Mouse (Mus musculus) forebrain, embryonic 13.5 days (tissue): ENCODE data around the gene Pnpt1. TPM values are rescaled to one million over a fixed set of nuclear protein-coding genes. Genes with fewer than 3 reads are reported as not detected.

Experiments
- ATAC-seq: fragments of 200-750 bp; cut with Nextera tagmentation; 2 replicates; pipeline ENCODE4 v1.8.0; 2017
- H3K27ac ChIP-seq: fragments of 300-500 bp; sonication (generic); 2 replicates; pipeline ENCODE4 v1.5.1; 2015; ENCODE audit warnings: inconsistent platforms, mild to moderate bottlenecking, moderate library complexity
- H3K27me3 ChIP-seq: fragments of 300-500 bp; sonication (generic); 2 replicates; pipeline ENCODE4 v1.6.1; 2015; ENCODE audit warnings: mild to moderate bottlenecking, inconsistent platforms
- H3K36me3 ChIP-seq: fragments of 300-500 bp; sonication (generic); 2 replicates; pipeline ENCODE4 v1.6.1; 2015; ENCODE audit warnings: mild to moderate bottlenecking, inconsistent platforms; ENCODE audit not compliant: poor library complexity, severe bottlenecking
- H3K4me1 ChIP-seq: fragments of 300-500 bp; sonication (generic); 2 replicates; pipeline ENCODE4 v1.6.1; 2015; ENCODE audit warnings: inconsistent platforms
- H3K4me2 ChIP-seq: fragments of 300-500 bp; sonication (generic); 2 replicates; pipeline ENCODE4 v1.6.1; 2015; ENCODE audit warnings: inconsistent platforms, mild to moderate bottlenecking, moderate library complexity
- H3K4me3 ChIP-seq: fragments of 300-500 bp; sonication (generic); 2 replicates; pipeline ENCODE4 v1.5.1; 2015; ENCODE audit warnings: mild to moderate bottlenecking, inconsistent platforms
- H3K9ac ChIP-seq: fragments of 300-500 bp; sonication (generic); 2 replicates; pipeline ENCODE4 v1.6.1; 2015; ENCODE audit warnings: mild to moderate bottlenecking, inconsistent platforms
- H3K9me3 ChIP-seq: fragments of 300-500 bp; sonication (generic); replicated peaks from 2 replicates; pipeline ENCODE4 v1.6.1; 2016; ENCODE audit warnings: inconsistent platforms
- WGBS: fragments of 180-500 bp; shearing (Covaris S2); methylation state at CpG from one replicate; pipeline ENCODE4 v1.1.7; 2015; 5-methylcytosine and 5-hydroxymethylcytosine counted together
- polyA plus RNA-seq: library from polyadenylated mRNA; unstranded; fragments of >200 nt; fragmentation: Nextera tagmentation; extraction: Ambion mirVana; gene quantifications from 2 replicates; pipeline ENCODE4 v1.2.1, GENCODE M21; 2015

Gene Pnpt1
- polyA plus RNA-seq, result 30.4 and 31.5 TPM in 2 replicates

DNA sequence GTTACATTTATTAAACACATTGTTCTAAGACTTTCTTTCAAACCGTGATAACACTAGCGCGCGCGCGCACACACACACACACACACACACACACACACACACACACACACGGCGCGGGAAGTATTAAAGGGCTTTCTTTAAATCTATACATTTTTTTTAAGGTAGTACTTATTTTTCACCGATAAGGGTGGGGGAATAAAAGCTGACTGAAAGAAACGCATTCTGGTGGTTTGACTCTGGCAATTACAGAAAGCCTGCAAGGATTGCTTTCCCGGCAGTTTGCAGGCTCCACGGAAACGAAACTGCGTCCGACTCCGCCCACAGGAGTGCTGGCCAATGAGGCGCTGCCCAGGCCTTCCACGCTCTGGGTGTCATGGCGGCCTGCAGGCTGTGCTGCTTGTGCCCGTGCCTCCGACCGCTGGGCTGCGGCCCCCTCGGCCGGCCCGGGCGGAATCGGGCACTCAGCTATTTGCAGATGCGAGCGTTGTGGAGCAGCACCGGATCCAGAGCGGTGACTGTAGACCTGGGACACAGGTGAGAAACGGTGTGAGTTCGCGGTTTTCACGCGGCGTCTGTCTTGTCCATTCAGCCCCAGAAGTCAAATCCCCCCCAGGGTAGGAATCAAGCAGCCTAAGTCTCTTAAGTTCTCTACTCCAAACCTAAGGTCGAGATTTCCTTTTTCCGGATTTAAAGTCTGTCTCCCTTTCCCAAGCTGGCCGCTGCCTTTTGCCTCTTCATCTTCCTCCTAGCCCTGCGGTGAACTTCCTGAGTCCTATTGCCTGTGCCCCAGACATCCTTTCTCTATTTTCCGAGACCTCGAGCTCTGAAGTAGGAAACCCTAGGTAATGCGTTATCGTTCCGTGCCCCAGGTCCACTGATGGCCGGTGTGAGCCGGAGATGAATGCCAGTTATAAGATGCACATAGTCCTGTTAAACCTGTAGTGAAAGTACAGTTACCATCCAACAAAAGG, at the start of gene Pnpt1:
TSS of gene Pnpt1 (plus strand) at position 360 of the 971 bp plus-strand sequence.
- Histone ChIP-seq H3K4me3 (peak within 1 kb of the TSS; percentile 73), H3K36me3 (peaks cover 14% of the 10 kb centered on the region), H3K9me3 (no peaks in the 10 kb centered on the region), H3K4me1 (peaks cover 8% of the 10 kb centered on the region), H3K9ac (peak within 1 kb of the TSS; percentile 83), H3K27me3 (no peaks in the 10 kb centered on the region), H3K4me2 (peak within 1 kb of the TSS; percentile 76), H3K27ac (no peak within 1 kb of the TSS)
- 4% methylated on average over 50 of the region's 50 CpGs for WGBS
- peak; percentile 100 for ATAC-seq

GRCm38 (mm10) chr11:29092403-29092802, 38.1 kb upstream of the Pnpt1 start:
- Histone ChIP-seq H3K4me2 (no peak overlapping the region), H3K9ac (no peak overlapping the region), H3K4me1 (no peaks in the 10 kb centered on the region), H3K27me3 (no peaks in the 10 kb centered on the region), H3K4me3 (no peak overlapping the region), H3K9me3 (no peaks in the 10 kb centered on the region), H3K27ac (no peak overlapping the region), H3K36me3 (no peaks in the 10 kb centered on the region)
- 78% methylated on average over 2 of the region's 2 CpGs for WGBS
- ATAC-seq, result no peak

DNA sequence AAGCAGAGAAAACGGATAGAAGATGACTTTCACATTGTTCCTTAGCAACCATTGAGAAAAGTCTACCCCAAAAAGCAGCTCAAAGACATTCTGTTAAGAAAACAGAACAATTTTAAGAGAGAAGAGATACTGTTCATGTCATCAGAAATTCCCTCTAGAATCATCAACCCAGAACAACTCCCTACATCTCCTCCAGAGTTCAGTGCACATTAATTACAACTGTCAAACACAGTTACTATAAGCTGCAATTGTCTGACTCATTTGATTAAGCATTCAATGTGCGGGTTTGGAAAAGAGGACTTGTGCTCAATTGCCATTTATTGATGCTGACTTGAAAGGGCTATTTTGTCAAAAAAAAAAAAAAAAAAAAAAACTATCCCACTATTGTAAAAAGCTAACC, 31.6 kb upstream of the Pnpt1 start:
- no peak overlapping the region for H3K4me3 ChIP-seq
- no peak overlapping the region for H3K4me2 ChIP-seq
- H3K4me1 ChIP-seq, result no peaks in the 10 kb centered on the region
- no peaks in the 10 kb centered on the region for H3K9me3 ChIP-seq
- H3K27me3 ChIP-seq, result no peaks in the 10 kb centered on the region
- no peak overlapping the region for H3K9ac ChIP-seq
- ATAC-seq, result no peak
- H3K27ac ChIP-seq, result no peak overlapping the region
- 53% methylated on average over 2 of the region's 2 CpGs for WGBS
- no peaks in the 10 kb centered on the region for H3K36me3 ChIP-seq

DNA sequence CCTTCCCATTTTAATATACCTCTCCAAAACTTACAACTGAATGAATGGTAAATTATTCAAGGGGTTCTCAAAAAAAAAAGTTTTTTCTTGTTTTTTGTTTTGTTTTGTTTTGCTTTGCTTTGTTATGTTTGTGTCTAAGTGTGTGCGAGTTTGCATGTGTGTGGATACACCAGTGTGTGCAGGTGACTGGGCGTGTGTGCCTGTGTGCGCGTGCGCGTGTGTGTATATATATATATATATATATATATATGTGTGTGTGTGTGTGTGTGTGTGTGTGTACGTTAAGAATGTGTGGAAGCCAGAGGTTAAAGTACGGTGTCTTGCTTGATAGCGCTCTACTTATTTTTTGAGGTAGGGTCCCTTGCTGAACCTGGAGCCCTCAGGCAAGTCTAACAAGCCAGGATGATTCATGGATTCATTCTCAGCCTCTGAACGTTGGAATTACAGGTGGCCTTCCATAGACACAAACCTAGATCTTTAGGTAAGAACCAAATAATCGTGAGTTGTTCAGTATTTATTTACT, 621 bp upstream of the Pnpt1 start:
- peak overlapping the region; percentile 73 for H3K4me3 ChIP-seq
- H3K4me2 ChIP-seq, result peak overlapping the region; percentile 76
- 57% methylated on average over 11 of the region's 11 CpGs for WGBS
- no peak overlapping the region for H3K27ac ChIP-seq
- peaks cover 12% of the 10 kb centered on the region for H3K36me3 ChIP-seq
- H3K9ac ChIP-seq, result peak overlapping the region; percentile 83; the same call in 1 of the 2 replicates
- no peaks in the 10 kb centered on the region for H3K27me3 ChIP-seq
- H3K4me1 ChIP-seq, result peaks cover 8% of the 10 kb centered on the region
- no peaks in the 10 kb centered on the region for H3K9me3 ChIP-seq
- peak; percentile 69 for ATAC-seq

DNA sequence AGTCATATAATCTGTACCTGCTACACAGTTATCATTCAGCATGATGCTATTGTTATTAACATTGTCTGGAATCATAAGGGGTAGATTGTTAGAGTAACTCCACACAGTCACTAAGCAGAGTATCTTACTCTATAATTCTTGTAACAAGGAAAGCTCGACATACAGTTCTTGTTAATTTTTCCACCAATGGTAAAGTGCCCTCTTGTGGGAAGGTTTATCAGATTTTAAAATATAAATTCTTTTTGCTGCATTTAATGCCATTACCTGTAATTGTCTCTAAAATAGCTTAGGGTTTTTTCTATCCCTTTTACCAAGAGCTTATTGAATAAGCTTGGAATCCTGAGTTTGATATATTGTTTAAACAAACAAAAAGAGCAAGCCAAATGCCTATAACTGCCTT, 10.1 kb downstream of the Pnpt1 start:
- H3K27ac ChIP-seq, result no peak overlapping the region
- H3K27me3 ChIP-seq, result no peaks in the 10 kb centered on the region
- H3K4me1 ChIP-seq, result no peaks in the 10 kb centered on the region
- H3K36me3 ChIP-seq, result peaks cover 37% of the 10 kb centered on the region
- no peak for ATAC-seq
- no peak overlapping the region for H3K9ac ChIP-seq
- no peak overlapping the region for H3K4me3 ChIP-seq
- no peak overlapping the region for H3K4me2 ChIP-seq
- no peaks in the 10 kb centered on the region for H3K9me3 ChIP-seq
- WGBS, result 59% methylated on average over 1 of the region's 1 CpGs

- 98% methylated on average over 2 of the region's 2 CpGs for WGBS
- H3K36me3 ChIP-seq, result peaks cover 39% of the 10 kb centered on the region
Observed at GRCm38 (mm10) chr11:29148901-29149300, 18.4 kb downstream of the Pnpt1 start.

DNA sequence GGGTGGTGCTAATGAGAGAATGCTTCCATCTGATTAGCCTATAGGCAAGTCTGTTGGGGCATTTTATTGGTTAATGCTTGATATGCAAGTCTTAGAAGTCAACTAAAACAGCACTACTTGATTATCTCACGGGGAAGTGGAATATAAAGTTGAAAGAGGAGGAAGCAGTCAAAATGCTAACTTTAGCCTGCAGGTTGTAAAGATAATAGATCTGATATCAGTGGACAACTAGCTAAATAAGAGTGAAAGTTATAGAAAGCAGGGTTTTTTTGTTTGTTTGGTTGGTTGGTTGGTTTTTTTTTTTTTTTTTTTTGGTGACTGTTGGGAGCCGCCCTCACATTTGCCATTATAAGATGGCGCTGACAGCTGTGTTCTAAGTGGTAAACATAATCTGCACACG, 33.0 kb downstream of the Pnpt1 start:
- no peak for ATAC-seq
- no peak overlapping the region for H3K4me2 ChIP-seq
- 94% methylated on average over 4 of the region's 4 CpGs for WGBS

More at GRCm38 (mm10) chr11:29148901-29149300, 18.4 kb downstream of the Pnpt1 start:
- Histone ChIP-seq H3K4me1 (no peaks in the 10 kb centered on the region), H3K9ac (no peak overlapping the region), H3K4me3 (no peak overlapping the region), H3K27ac (no peak overlapping the region), H3K9me3 (no peaks in the 10 kb centered on the region), H3K4me2 (no peak overlapping the region), H3K27me3 (no peaks in the 10 kb centered on the region)
- no peak for ATAC-seq

DNA sequence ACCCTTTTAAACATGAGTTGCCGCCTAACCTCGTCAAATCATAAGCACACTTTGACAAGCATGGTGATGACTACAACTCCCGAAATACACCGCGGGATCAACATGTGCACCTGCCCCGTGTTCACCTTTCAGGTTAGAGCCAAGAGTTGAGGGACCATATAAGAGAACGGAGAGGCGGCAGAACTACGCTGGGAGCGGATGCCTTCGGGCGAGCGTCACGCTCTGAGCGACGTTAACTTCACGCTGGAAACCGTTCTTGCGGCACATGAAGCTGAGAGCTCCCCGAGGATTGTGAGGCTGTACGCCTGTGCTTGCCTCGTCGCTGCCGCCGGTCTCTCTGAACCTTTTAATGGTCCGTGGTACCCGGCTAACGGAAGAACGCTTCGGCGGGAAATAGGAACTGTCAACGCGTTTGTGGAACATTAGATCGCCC, 41.4 kb downstream of the Pnpt1 start:
- Histone ChIP-seq H3K4me2 (peak overlapping the region; percentile 85), H3K36me3 (no peaks in the 10 kb centered on the region), H3K9ac (peak overlapping the region; percentile 74), H3K9me3 (no peaks in the 10 kb centered on the region), H3K27ac (peak overlapping the region; percentile 98), H3K4me1 (peaks cover 21% of the 10 kb centered on the region), H3K4me3 (peak overlapping the region; percentile 81), H3K27me3 (no peaks in the 10 kb centered on the region)
- ATAC-seq, result peak; percentile 28
- under 1% methylated on average over 34 of the region's 34 CpGs for WGBS

More for the DNA sequence above, 33.0 kb downstream of the Pnpt1 start:
- Histone ChIP-seq H3K4me3 (no peak overlapping the region), H3K36me3 (peaks cover 29% of the 10 kb centered on the region), H3K9ac (no peak overlapping the region), H3K27me3 (no peaks in the 10 kb centered on the region), H3K4me1 (no peaks in the 10 kb centered on the region), H3K9me3 (no peaks in the 10 kb centered on the region), H3K27ac (no peak overlapping the region)

DNA sequence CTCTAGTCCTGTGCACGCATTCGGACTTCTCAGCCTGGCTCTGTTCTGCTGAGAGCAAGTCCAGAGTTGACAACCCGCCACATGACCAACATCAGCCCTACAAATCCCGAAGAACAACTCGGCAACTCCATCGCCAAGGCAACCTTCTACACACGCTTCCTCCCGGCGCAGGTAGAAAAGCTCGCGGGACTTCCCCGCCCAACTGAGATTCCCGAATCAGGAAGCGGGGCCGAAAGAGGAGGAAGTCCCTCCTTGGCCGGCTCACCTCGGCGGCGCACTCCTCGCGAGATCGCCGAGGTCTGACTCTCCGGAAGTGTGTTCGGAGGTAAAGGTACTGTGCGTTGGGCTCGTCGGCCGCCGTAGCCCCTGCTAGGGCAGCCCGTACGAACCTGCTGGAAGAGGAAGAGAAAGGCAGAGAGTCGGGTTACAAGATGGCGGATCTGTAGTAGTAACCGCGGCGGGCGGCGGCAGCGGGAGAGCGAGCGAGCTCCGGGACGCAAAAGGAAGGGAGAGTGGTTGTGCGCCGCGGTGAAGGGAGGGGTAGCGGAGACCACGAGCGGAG, 42.1 kb downstream of the Pnpt1 start, which contains the start of gene Ppp4r3b:
TSS of gene Ppp4r3b (plus strand) at position 328 of the 562 bp plus-strand sequence.
- WGBS, result under 1% methylated on average over 49 of the region's 50 CpGs
- Histone ChIP-seq H3K4me1 (peaks cover 21% of the 10 kb centered on the region), H3K4me2 (peak within 1 kb of the TSS; percentile 85), H3K27ac (peak within 1 kb of the TSS; percentile 98), H3K4me3 (peak within 1 kb of the TSS; percentile 81), H3K9ac (peak within 1 kb of the TSS; percentile 97), H3K9me3 (no peaks in the 10 kb centered on the region), H3K36me3 (no peaks in the 10 kb centered on the region), H3K27me3 (no peaks in the 10 kb centered on the region)
- peak; percentile 98 for ATAC-seq

GRCm38 (mm10) chr11:29173125-29173631, 42.6 kb downstream of the Pnpt1 start:
- H3K27me3 ChIP-seq, result no peaks in the 10 kb centered on the region
- 0% methylated on average over 38 of the region's 38 CpGs for WGBS
- peak overlapping the region; percentile 85 for H3K4me2 ChIP-seq
- H3K9me3 ChIP-seq, result no peaks in the 10 kb centered on the region
- peak overlapping the region; percentile 97 for H3K9ac ChIP-seq
- H3K27ac ChIP-seq, result peak overlapping the region; percentile 98
- peak overlapping the region; percentile 81 for H3K4me3 ChIP-seq
- no peaks in the 10 kb centered on the region for H3K36me3 ChIP-seq
- peak; percentile 61 for ATAC-seq
- peaks cover 21% of the 10 kb centered on the region for H3K4me1 ChIP-seq

DNA sequence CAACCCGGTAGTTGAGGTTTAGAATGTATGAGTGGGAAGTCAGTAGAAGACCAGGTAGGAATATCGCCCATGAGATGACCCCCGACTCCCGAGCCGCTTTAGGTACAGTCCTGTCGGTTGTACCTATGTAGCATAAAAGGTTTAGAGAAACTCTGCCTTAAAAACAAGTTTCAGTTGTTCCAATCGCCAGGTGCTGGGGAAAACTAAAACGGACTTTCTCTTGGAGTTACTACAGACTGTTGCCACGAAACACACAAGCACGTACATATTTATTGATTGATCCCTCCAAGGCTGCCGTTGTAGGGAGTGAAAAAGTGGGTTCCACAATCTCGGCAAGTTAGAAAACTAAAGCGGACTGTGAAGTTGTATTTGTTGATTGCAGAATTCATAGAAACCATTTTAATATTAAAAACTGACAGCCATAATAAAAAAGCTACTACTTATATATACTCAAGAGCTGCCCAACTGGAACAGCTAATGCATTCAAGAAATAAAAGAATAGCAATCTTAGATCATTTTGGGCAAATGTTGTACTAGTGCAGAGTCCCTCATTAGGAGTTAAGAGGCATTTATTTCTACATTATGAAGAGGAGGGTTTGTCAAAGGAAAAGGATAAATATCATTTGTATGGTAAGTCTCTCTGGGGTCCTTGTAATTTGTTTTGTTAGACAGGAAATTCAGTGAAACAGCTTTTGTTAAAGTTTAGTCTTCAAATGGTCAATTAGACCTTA, 43.3 kb downstream of the Pnpt1 start:
- no peak for ATAC-seq
- Histone ChIP-seq H3K27ac (peak overlapping the region; percentile 98; the same call in 1 of the 2 replicates), H3K27me3 (no peaks in the 10 kb centered on the region)

More for the DNA sequence above, 43.3 kb downstream of the Pnpt1 start:
- Histone ChIP-seq H3K9ac (peak overlapping the region; percentile 97), H3K4me1 (peaks cover 21% of the 10 kb centered on the region), H3K4me2 (peak overlapping the region; percentile 85), H3K9me3 (no peaks in the 10 kb centered on the region), H3K4me3 (peak overlapping the region; percentile 81), H3K36me3 (no peaks in the 10 kb centered on the region)
- WGBS, result 5% methylated on average over 13 of the region's 13 CpGs
